Mouse (Mus musculus) embryonic facial prominence, embryonic 12.5 days (tissue): ENCODE results near the gene Cela3a. TPM values are rescaled to one million over a fixed set of nuclear protein-coding genes. Genes with fewer than 3 reads are reported as not detected.

Source experiments
- ATAC-seq: fragments of 200-750 bp; cut with Nextera tagmentation; 2 replicates; pipeline ENCODE4 v1.8.0; 2017; ENCODE audit not compliant: insufficient number of reproducible peaks, insufficient read depth, low FRiP score, low TSS enrichment
- H3K27ac ChIP-seq: fragments of 300-500 bp; sonication (generic); 2 replicates; pipeline ENCODE4 v1.5.1; 2016; ENCODE audit warnings: mild to moderate bottlenecking
- H3K27me3 ChIP-seq: fragments of 300-500 bp; sonication (generic); 2 replicates; pipeline ENCODE4 v1.6.1; 2016; ENCODE audit warnings: mild to moderate bottlenecking, moderate library complexity
- H3K36me3 ChIP-seq: fragments of 300-500 bp; sonication (generic); 2 replicates; pipeline ENCODE4 v1.6.1; 2016; ENCODE audit warnings: mild to moderate bottlenecking
- H3K4me1 ChIP-seq: fragments of 300-500 bp; sonication (generic); 2 replicates; pipeline ENCODE4 v1.6.1; 2016
- H3K4me2 ChIP-seq: fragments of 300-500 bp; sonication (generic); replicated peaks from 2 replicates; pipeline ENCODE4 v1.6.1; 2016; ENCODE audit warnings: mild to moderate bottlenecking, moderate library complexity
- H3K4me3 ChIP-seq: fragments of 300-500 bp; sonication (generic); 2 replicates; pipeline ENCODE4 v1.5.1; 2016; ENCODE audit warnings: mild to moderate bottlenecking
- H3K9ac ChIP-seq: fragments of 300-500 bp; sonication (generic); 2 replicates; pipeline ENCODE4 v1.6.1; 2016; ENCODE audit warnings: mild to moderate bottlenecking, moderate library complexity
- H3K9me3 ChIP-seq: fragments of 300-500 bp; sonication (generic); 2 replicates; pipeline ENCODE4 v1.6.1; 2016; ENCODE audit warnings: mild to moderate bottlenecking, moderate library complexity
- WGBS: fragments of 180-500 bp; shearing (Covaris S2); methylation state at CpG from one replicate; pipeline ENCODE4 v1.1.7; 2016; 5-methylcytosine and 5-hydroxymethylcytosine counted together
- polyA plus RNA-seq: library from polyadenylated mRNA; unstranded; fragments of >200 nt; fragmentation: Nextera tagmentation; extraction: Ambion mirVana; gene quantifications from 2 replicates; pipeline ENCODE4 v1.2.1, GENCODE M21; 2016

Gene Cela3a
- polyA plus RNA-seq, 1 experiment from 2014 or later: not detected

GRCm38 (mm10) chr4:137379713-137380255, 29.8 kb downstream of the Cela3a start:
- no peak overlapping the region for H3K4me3 ChIP-seq
- WGBS: 93% methylated on average over 10 of the region's 10 CpGs
- no peak for ATAC-seq
- H3K9ac ChIP-seq: no peak overlapping the region
- H3K4me2 ChIP-seq: no peak overlapping the region
- peaks cover 15% of the 10 kb centered on the region for H3K4me1 ChIP-seq
- H3K9me3 ChIP-seq: no peaks in the 10 kb centered on the region
- H3K27ac ChIP-seq: no peak overlapping the region
- H3K36me3 ChIP-seq: no peaks in the 10 kb centered on the region
- H3K27me3 ChIP-seq: no peaks in the 10 kb centered on the region

- no peak for ATAC-seq
- no peaks in the 10 kb centered on the region for H3K36me3 ChIP-seq
- WGBS: 77% methylated on average over 3 of the region's 3 CpGs
- no peak overlapping the region for H3K9ac ChIP-seq
- no peaks in the 10 kb centered on the region for H3K27me3 ChIP-seq
- peaks cover 15% of the 10 kb centered on the region for H3K4me1 ChIP-seq
- H3K27ac ChIP-seq: no peak overlapping the region
- H3K9me3 ChIP-seq: no peaks in the 10 kb centered on the region
- H3K4me3 ChIP-seq: no peak overlapping the region
- H3K4me2 ChIP-seq: no peak overlapping the region
Measured at GRCm38 (mm10) chr4:137379085-137379484, 30.5 kb downstream of the Cela3a start.

GRCm38 (mm10) chr4:137377526-137378304, 31.9 kb downstream of the Cela3a start:
- Histone ChIP-seq H3K9me3 (no peaks in the 10 kb centered on the region), H3K4me3 (no peak overlapping the region), H3K4me2 (no peak overlapping the region), H3K9ac (no peak overlapping the region), H3K27ac (no peak overlapping the region), H3K27me3 (no peaks in the 10 kb centered on the region), H3K4me1 (peaks cover 15% of the 10 kb centered on the region), H3K36me3 (no peaks in the 10 kb centered on the region)
- no peak for ATAC-seq
- WGBS: 75% methylated on average over 4 of the region's 4 CpGs

- Histone ChIP-seq H3K4me2 (no peak overlapping the region), H3K27me3 (no peaks in the 10 kb centered on the region)
- no peak for ATAC-seq
Measured at GRCm38 (mm10) chr4:137376778-137377177, 32.8 kb downstream of the Cela3a start.

GRCm38 (mm10) chr4:137375314-137376278, 34.0 kb downstream of the Cela3a start:
- Histone ChIP-seq H3K9ac (no peak overlapping the region), H3K9me3 (no peaks in the 10 kb centered on the region), H3K27me3 (no peaks in the 10 kb centered on the region), H3K36me3 (no peaks in the 10 kb centered on the region), H3K27ac (peak overlapping the region; percentile 63), H3K4me2 (peak overlapping the region; percentile 25), H3K4me3 (no peak overlapping the region), H3K4me1 (peaks cover 9% of the 10 kb centered on the region)
- ATAC-seq: 0 out of 2 replicates have a peak, but pooled peaks have one; percentile 14
- WGBS: 31% methylated on average over 19 of the region's 19 CpGs

More at GRCm38 (mm10) chr4:137376778-137377177, 32.8 kb downstream of the Cela3a start:
- no peaks in the 10 kb centered on the region for H3K36me3 ChIP-seq
- H3K9ac ChIP-seq: no peak overlapping the region
- no peaks in the 10 kb centered on the region for H3K9me3 ChIP-seq
- H3K27ac ChIP-seq: no peak overlapping the region
- H3K4me1 ChIP-seq: peaks cover 15% of the 10 kb centered on the region
- 63% methylated on average over 2 of the region's 2 CpGs for WGBS
- no peak overlapping the region for H3K4me3 ChIP-seq

- no peak overlapping the region for H3K9ac ChIP-seq
- H3K9me3 ChIP-seq: no peaks in the 10 kb centered on the region
- peaks cover 14% of the 10 kb centered on the region for H3K4me1 ChIP-seq
- H3K36me3 ChIP-seq: no peaks in the 10 kb centered on the region
- H3K4me3 ChIP-seq: no peak overlapping the region
- no peaks in the 10 kb centered on the region for H3K27me3 ChIP-seq
- ATAC-seq: no peak
- 46% methylated on average over 6 of the region's 6 CpGs for WGBS
- H3K4me2 ChIP-seq: no peak overlapping the region
- H3K27ac ChIP-seq: no peak overlapping the region
Measured at GRCm38 (mm10) chr4:137373711-137374110, 35.9 kb downstream of the Cela3a start.

- Histone ChIP-seq H3K36me3 (no peaks in the 10 kb centered on the region), H3K9me3 (no peaks in the 10 kb centered on the region), H3K27me3 (no peaks in the 10 kb centered on the region), H3K27ac (no peak overlapping the region), H3K9ac (no peak overlapping the region), H3K4me2 (no peak overlapping the region), H3K4me3 (no peak overlapping the region), H3K4me1 (peaks cover 23% of the 10 kb centered on the region)
- 89% methylated on average over 16 of the region's 16 CpGs for WGBS
- ATAC-seq: no peak
Measured at GRCm38 (mm10) chr4:137371596-137372523, 37.7 kb downstream of the Cela3a start.

GRCm38 (mm10) chr4:137369954-137370750, 39.4 kb downstream of the Cela3a start:
- Histone ChIP-seq H3K4me3 (peak overlapping the region; percentile 31), H3K4me1 (peaks cover 17% of the 10 kb centered on the region), H3K9me3 (no peaks in the 10 kb centered on the region), H3K9ac (peak overlapping the region; percentile 46; the same call in 1 of the 2 replicates), H3K27me3 (no peaks in the 10 kb centered on the region), H3K36me3 (no peaks in the 10 kb centered on the region), H3K27ac (no peak overlapping the region; the same call in 1 of the 2 replicates), H3K4me2 (peak overlapping the region; percentile 62)
- ATAC-seq: no peak
- WGBS: 6% methylated on average over 28 of the region's 29 CpGs

- 0 out of 2 replicates have a peak overlapping the region, but pooled peaks have one; percentile 8 for H3K27ac ChIP-seq
- no peak for ATAC-seq
- no peaks in the 10 kb centered on the region for H3K36me3 ChIP-seq
- no peaks in the 10 kb centered on the region for H3K27me3 ChIP-seq
- H3K4me3 ChIP-seq: no peak overlapping the region
- H3K4me2 ChIP-seq: no peak overlapping the region
- H3K9ac ChIP-seq: no peak overlapping the region
- H3K4me1 ChIP-seq: peaks cover 15% of the 10 kb centered on the region
- WGBS: 19% methylated on average over 1 of the region's 1 CpGs
- H3K9me3 ChIP-seq: no peaks in the 10 kb centered on the region
Measured at GRCm38 (mm10) chr4:137368198-137368597, 41.4 kb downstream of the Cela3a start.
